Mouse (Mus musculus) CD4-positive, CD25-positive, alpha-beta regulatory T cell, adult 4 months (primary cell): ENCODE results near the gene Chka. TPM values are rescaled to one million over a fixed set of nuclear protein-coding genes. Genes with fewer than 3 reads are reported as not detected.
A peak's percentile ranks its signal among the peaks of the same experiment; 100 is the strongest.

Source experiments
- ATAC-seq: one replicate; pipeline ENCODE4 v1.8.0; 2017
- polyA plus RNA-seq, 2 experiments: library from polyadenylated mRNA; unstranded; fragments of 100-300 nt; shearing (Covaris generic); gene quantifications; one replicate each; pipeline ENCODE4 v1.2.1; 2017

The Chka gene
- polyA plus RNA-seq, 2 experiments from 2014 or later = 2.5 to 3.7 TPM

GRCm38 (mm10) chr19:3846676-3847604 lies 4.6 kb upstream of the Chka start:
- ATAC-seq = no peak

GRCm38 (mm10) chr19:3847711-3848110 lies 3.9 kb upstream of the Chka start:
- ATAC-seq = no peak

GRCm38 (mm10) chr19:3848207-3848808 lies 3.3 kb upstream of the Chka start:
- no peak for ATAC-seq

- ATAC-seq = no peak
Measured at GRCm38 (mm10) chr19:3849251-3849650, 2.3 kb upstream of the Chka start.

GRCm38 (mm10) chr19:3850076-3850475 lies 1.5 kb upstream of the Chka start:
- ATAC-seq = no peak

- ATAC-seq = no peak
Measured at GRCm38 (mm10) chr19:3850847-3851469, 615 bp upstream of the Chka start.

- peak; percentile 1 for ATAC-seq
Measured at GRCm38 (mm10) chr19:3851979-3852681, 557 bp downstream of the Chka start.

- no peak for ATAC-seq
Measured at GRCm38 (mm10) chr19:3853121-3853520, 1.5 kb downstream of the Chka start.

- ATAC-seq = no peak
Measured at GRCm38 (mm10) chr19:3853891-3854290, 2.3 kb downstream of the Chka start.

GRCm38 (mm10) chr19:3855091-3855490 lies 3.5 kb downstream of the Chka start:
- ATAC-seq = no peak

- ATAC-seq = no peak
Measured at GRCm38 (mm10) chr19:3855601-3856000, 4.0 kb downstream of the Chka start.

- no peak for ATAC-seq
Measured at GRCm38 (mm10) chr19:3857220-3857619, 5.6 kb downstream of the Chka start.

GRCm38 (mm10) chr19:3862713-3863112 lies 11.1 kb downstream of the Chka start:
- no peak for ATAC-seq

- no peak for ATAC-seq
Measured at GRCm38 (mm10) chr19:3864960-3865359, 13.4 kb downstream of the Chka start.

- no peak for ATAC-seq
Measured at GRCm38 (mm10) chr19:3868290-3868689, 16.7 kb downstream of the Chka start.

GRCm38 (mm10) chr19:3871468-3871867 lies 19.9 kb downstream of the Chka start:
- no peak for ATAC-seq

GRCm38 (mm10) chr19:3872373-3872772 lies 20.8 kb downstream of the Chka start:
- ATAC-seq = no peak

- no peak for ATAC-seq
Measured at GRCm38 (mm10) chr19:3875045-3875444, 23.5 kb downstream of the Chka start.

- ATAC-seq = no peak
Measured at GRCm38 (mm10) chr19:3880054-3880848, 28.7 kb downstream of the Chka start.

GRCm38 (mm10) chr19:3882214-3882613 lies 30.6 kb downstream of the Chka start:
- no peak for ATAC-seq

GRCm38 (mm10) chr19:3884325-3884990 lies 32.9 kb downstream of the Chka start:
- ATAC-seq = no peak
